Mouse (Mus musculus): ENCODE results near the gene Stx1a. TPM values are rescaled to one million over a fixed set of nuclear protein-coding genes. Genes with fewer than 3 reads are reported as not detected.

Stx1a gene
- polyA plus RNA-seq, 1 experiment from 2014 or later = 12.9 TPM

Other genes with a start within 250 kb of the Stx1a start
- gene Tmem270, start 116.7 kb upstream of the Stx1a start, polyA plus RNA-seq (2015; fragmentation: Nextera tagmentation; extraction: Ambion mirVana) = not detected in 2 replicates
- gene Cldn13, start 108.0 kb upstream of the Stx1a start, polyA plus RNA-seq (2015; fragmentation: Nextera tagmentation; extraction: Ambion mirVana) = 0.39 and 2.8 TPM in 2 replicates
- 21.1 and 21.4 TPM in 2 replicates for gene Mettl27, start 91.1 kb upstream of the Stx1a start, polyA plus RNA-seq (2015; fragmentation: Nextera tagmentation; extraction: Ambion mirVana)
- 21.0 and 22.9 TPM in 2 replicates for gene Cldn4, start 76.5 kb upstream of the Stx1a start, polyA plus RNA-seq (2015; fragmentation: Nextera tagmentation; extraction: Ambion mirVana)
- gene Cldn3, start 37.3 kb upstream of the Stx1a start, polyA plus RNA-seq (2015; fragmentation: Nextera tagmentation; extraction: Ambion mirVana) = 14.8 and 26.4 TPM in 2 replicates
- gene Abhd11, start 14.3 kb upstream of the Stx1a start, polyA plus RNA-seq (2015; fragmentation: Nextera tagmentation; extraction: Ambion mirVana) = 57.4 and 59.4 TPM in 2 replicates
- gene Dnajc30, start 40.7 kb downstream of the Stx1a start, polyA plus RNA-seq (2015; fragmentation: Nextera tagmentation; extraction: Ambion mirVana) = 35.2 and 38.8 TPM in 2 replicates
- 132 and 147 TPM in 2 replicates for gene Bud23, start 41.5 kb downstream of the Stx1a start, polyA plus RNA-seq (2015; fragmentation: Nextera tagmentation; extraction: Ambion mirVana)
- gene Vps37d, start 54.8 kb downstream of the Stx1a start, polyA plus RNA-seq (2015; fragmentation: Nextera tagmentation; extraction: Ambion mirVana) = 13.7 and 17.8 TPM in 2 replicates
- gene Mlxipl, start 66.4 kb downstream of the Stx1a start, polyA plus RNA-seq (2015; fragmentation: Nextera tagmentation; extraction: Ambion mirVana) = 3.5 and 3.9 TPM in 2 replicates
- gene Tbl2, start 126.2 kb downstream of the Stx1a start, polyA plus RNA-seq (2015; fragmentation: Nextera tagmentation; extraction: Ambion mirVana) = 25.6 and 25.7 TPM in 2 replicates
- gene Bcl7b, start 144.8 kb downstream of the Stx1a start, polyA plus RNA-seq (2015; fragmentation: Nextera tagmentation; extraction: Ambion mirVana) = 48.3 and 52.1 TPM in 2 replicates
- gene Baz1b, start 163.8 kb downstream of the Stx1a start, polyA plus RNA-seq (2015; fragmentation: Nextera tagmentation; extraction: Ambion mirVana) = 54.7 and 55.7 TPM in 2 replicates
- gene Fzd9, start 227.7 kb downstream of the Stx1a start, polyA plus RNA-seq (2015; fragmentation: Nextera tagmentation; extraction: Ambion mirVana) = 11.9 and 18.1 TPM in 2 replicates

Data from embryonic facial prominence, embryonic 13.5 days (tissue).